Mouse (Mus musculus) MEL (cell line): Measurements from ENCODE around the gene Iqcd. TPM values are rescaled to one million over a fixed set of nuclear protein-coding genes. Genes with fewer than 3 reads are reported as not detected.

Experiments used
- DNase-seq: peaks from one replicate; pipeline ENCODE4 v3.0.0; 2011; ENCODE audit warnings: low read depth, low spot score
- H3K27ac ChIP-seq: 2 replicates; pipeline ENCODE4 v1.5.1; 2012; ENCODE audit warnings: low read depth, mild to moderate bottlenecking, control low read depth, low read length, moderate library complexity; ENCODE audit not compliant: control insufficient read depth
- H3K27me3 ChIP-seq, 2 experiments: fragments of 150-350 bp in 1 of 2; sonication (generic) in 1 of 2; 2 replicates each; pipeline ENCODE4 v1.6.1; 2012; ENCODE audit warnings: low read length in 2 of 2, mild to moderate bottlenecking in 2 of 2, improper control_type of control experiment in 1 of 2, moderate library complexity in 1 of 2; ENCODE audit not compliant: insufficient read depth in 2 of 2, control insufficient read depth in 1 of 2
- H3K36me3 ChIP-seq, 2 experiments: 2 replicates each; pipeline ENCODE4 v1.6.1; 2012 to 2014; ENCODE audit warnings: low read length in 2 of 2, improper control_type of control experiment in 1 of 2, inconsistent platforms in 1 of 2, mild to moderate bottlenecking in 1 of 2; ENCODE audit not compliant: insufficient read depth in 2 of 2, control insufficient read depth in 1 of 2
- H3K4me1 ChIP-seq, 2 experiments: fragments of 150-350 bp in 1 of 2; sonication (generic) in 1 of 2; 2 replicates each; pipeline ENCODE4 v1.6.1; 2012; ENCODE audit warnings: low read length in 2 of 2, improper control_type of control experiment in 1 of 2, mild to moderate bottlenecking in 1 of 2; ENCODE audit not compliant: insufficient read depth in 2 of 2, control insufficient read depth in 1 of 2
- H3K4me3 ChIP-seq, 2 experiments: fragments of 150-350 bp in 1 of 2; sonication (generic) in 1 of 2; 2 replicates each; pipeline ENCODE4 v1.5.1; 2012; ENCODE audit warnings: low read depth in 2 of 2, low read length in 2 of 2, mild to moderate bottlenecking in 2 of 2, moderate library complexity in 2 of 2, control low read depth in 1 of 2, improper control_type of control experiment in 1 of 2; ENCODE audit not compliant: control insufficient read depth in 1 of 2, insufficient read depth in 1 of 2
- H3K79me2 ChIP-seq: 2 replicates; pipeline ENCODE4 v1.6.1; 2012; ENCODE audit warnings: mild to moderate bottlenecking, low read length, moderate library complexity; ENCODE audit not compliant: control insufficient read depth, poor library complexity, insufficient read depth
- H3K9ac ChIP-seq: 2 replicates; pipeline ENCODE4 v1.6.1; 2012; ENCODE audit warnings: low read depth, mild to moderate bottlenecking, control low read depth, low read length, moderate library complexity; ENCODE audit not compliant: control insufficient read depth, poor library complexity, severe bottlenecking
- H3K9me3 ChIP-seq: fragments of 150-350 bp; sonication (generic); replicated peaks from 2 replicates; pipeline ENCODE4 v1.6.1; 2012; ENCODE audit warnings: mild to moderate bottlenecking, low read length, improper control_type of control experiment, moderate library complexity; ENCODE audit not compliant: insufficient read depth
- BHLHE40 ChIP-seq: IDR thresholded peaks from 2 replicates; pipeline ENCODE4 v1.6.1; 2012; ENCODE audit warnings: low read depth, mild to moderate bottlenecking, inconsistent platforms, low read length, improper control_type of control experiment, borderline replicate concordance
- CHD1 ChIP-seq: IDR thresholded peaks from 2 replicates; pipeline ENCODE4 v1.6.1; 2012; ENCODE audit warnings: low read depth, mild to moderate bottlenecking, inconsistent platforms, low read length, improper control_type of control experiment
- CHD2 ChIP-seq: IDR thresholded peaks from 2 replicates; pipeline ENCODE4 v1.6.1; 2011; ENCODE audit warnings: low read length, improper control_type of control experiment
- CTCF ChIP-seq, 3 experiments: IDR thresholded peaks in 2 of 3; conservative IDR thresholded peaks in 1 of 3; 2 replicates each; pipeline ENCODE4 v1.5.1; 2011 to 2012; ENCODE audit warnings: low read length in 3 of 3, low read depth in 2 of 3, mild to moderate bottlenecking in 2 of 3, improper control_type of control experiment in 1 of 3, inconsistent platforms in 1 of 3, mixed read lengths in 1 of 3, moderate library complexity in 1 of 3; ENCODE audit not compliant: control insufficient read depth in 1 of 3, insufficient read depth in 1 of 3, poor library complexity in 1 of 3, severe bottlenecking in 1 of 3
- E2F4 ChIP-seq: IDR thresholded peaks from 2 replicates; pipeline ENCODE4 v1.6.1; 2011; ENCODE audit warnings: low read depth, low read length, improper control_type of control experiment, borderline replicate concordance
- ELF1 ChIP-seq: IDR thresholded peaks from 2 replicates; pipeline ENCODE4 v1.6.1; 2014; ENCODE audit warnings: low read depth, mild to moderate bottlenecking, inconsistent platforms, low read length, improper control_type of control experiment, moderate library complexity
- EP300 ChIP-seq, 2 experiments: IDR thresholded peaks; 2 replicates each; pipeline ENCODE4 v1.6.1; 2011; ENCODE audit warnings: improper control_type of control experiment in 2 of 2, low read length in 2 of 2, low read depth in 1 of 2, mild to moderate bottlenecking in 1 of 2
- ETS1 ChIP-seq: IDR thresholded peaks from 2 replicates; pipeline ENCODE4 v1.6.1; 2012; ENCODE audit warnings: low read depth, mild to moderate bottlenecking, inconsistent platforms, low read length, improper control_type of control experiment, moderate library complexity
- GABPA ChIP-seq: IDR thresholded peaks from 2 replicates; pipeline ENCODE4 v1.6.1; 2012; ENCODE audit warnings: low read depth, mild to moderate bottlenecking, inconsistent platforms, low read length, improper control_type of control experiment, moderate library complexity
- GATA1 ChIP-seq: IDR thresholded peaks from 2 replicates; pipeline ENCODE4 v1.6.1; 2011; ENCODE audit warnings: low read depth, low read length, improper control_type of control experiment
- HCFC1 ChIP-seq: IDR thresholded peaks from 2 replicates; pipeline ENCODE4 v1.6.1; 2012; ENCODE audit warnings: low read depth, mild to moderate bottlenecking, inconsistent platforms, low read length, improper control_type of control experiment, moderate library complexity
- JUND ChIP-seq: IDR thresholded peaks from 2 replicates; pipeline ENCODE4 v1.6.1; 2011; ENCODE audit warnings: low read depth, mild to moderate bottlenecking, improper control_type of control experiment, low read length
- MAFK ChIP-seq: IDR thresholded peaks from 2 replicates; pipeline ENCODE4 v1.6.1; 2011; ENCODE audit warnings: low read depth, mild to moderate bottlenecking, low read length, improper control_type of control experiment, borderline replicate concordance
- MAX ChIP-seq: IDR thresholded peaks from 2 replicates; pipeline ENCODE4 v1.6.1; 2011; ENCODE audit warnings: low read length, improper control_type of control experiment
- MAZ ChIP-seq: IDR thresholded peaks from 2 replicates; pipeline ENCODE4 v1.6.1; 2012; ENCODE audit warnings: low read depth, mild to moderate bottlenecking, inconsistent platforms, low read length, improper control_type of control experiment
- MEF2A ChIP-seq: IDR thresholded peaks from 2 replicates; pipeline ENCODE4 v1.6.1; 2014; ENCODE audit warnings: low read depth, mild to moderate bottlenecking, inconsistent platforms, low read length, improper control_type of control experiment; ENCODE audit not compliant: poor library complexity, insufficient replicate concordance, severe bottlenecking; ENCODE audit errors: extremely low read depth
- MXI1 ChIP-seq: IDR thresholded peaks from 2 replicates; pipeline ENCODE4 v1.6.1; 2011; ENCODE audit warnings: mild to moderate bottlenecking, low read depth, low read length, improper control_type of control experiment
- MYB ChIP-seq: IDR thresholded peaks from 2 replicates; pipeline ENCODE4 v1.6.1; 2011; ENCODE audit warnings: mild to moderate bottlenecking, low read depth, low read length, improper control_type of control experiment
- MYC ChIP-seq: IDR thresholded peaks from 2 replicates; pipeline ENCODE4 v1.6.1; 2011; ENCODE audit warnings: low read depth, mild to moderate bottlenecking, low read length, improper control_type of control experiment, moderate library complexity
- NELFE ChIP-seq: IDR thresholded peaks from 2 replicates; pipeline ENCODE4 v1.6.1; 2011; ENCODE audit warnings: low read depth, low read length, improper control_type of control experiment
- NRF1 ChIP-seq: IDR thresholded peaks from 2 replicates; pipeline ENCODE4 v1.6.1; 2014; ENCODE audit warnings: low read depth, mild to moderate bottlenecking, inconsistent platforms, low read length, improper control_type of control experiment, moderate library complexity; ENCODE audit not compliant: poor library complexity, insufficient read depth, severe bottlenecking
- POLR2A ChIP-seq, 2 experiments: IDR thresholded peaks; 2 replicates each; pipeline ENCODE4 v1.6.1; 2011 to 2012; ENCODE audit warnings: low read length in 2 of 2, mild to moderate bottlenecking in 2 of 2, control low read depth in 1 of 2, improper control_type of control experiment in 1 of 2, low read depth in 1 of 2, moderate library complexity in 1 of 2; ENCODE audit not compliant: control insufficient read depth in 1 of 2, insufficient read depth in 1 of 2, poor library complexity in 1 of 2
- POLR2AphosphoS2 ChIP-seq: IDR thresholded peaks from 2 replicates; pipeline ENCODE4 v1.6.1; 2011; ENCODE audit warnings: low read length, improper control_type of control experiment
- POLR2AphosphoS5 ChIP-seq: IDR thresholded peaks from 2 replicates; pipeline ENCODE4 v1.6.1; 2012; ENCODE audit warnings: low read depth, borderline replicate concordance, mild to moderate bottlenecking, inconsistent platforms, low read length, moderate library complexity, mixed read lengths
- RAD21 ChIP-seq: IDR thresholded peaks from 2 replicates; pipeline ENCODE4 v1.6.1; 2011; ENCODE audit warnings: mild to moderate bottlenecking, low read depth, low read length, improper control_type of control experiment
- RCOR1 ChIP-seq: IDR thresholded peaks from 2 replicates; pipeline ENCODE4 v1.6.1; 2012; ENCODE audit warnings: low read depth, mild to moderate bottlenecking, inconsistent platforms, low read length, improper control_type of control experiment
- SIN3A ChIP-seq: IDR thresholded peaks from 2 replicates; pipeline ENCODE4 v1.6.1; 2012; ENCODE audit warnings: low read length, improper control_type of control experiment, inconsistent platforms
- SMC3 ChIP-seq: IDR thresholded peaks from 2 replicates; pipeline ENCODE4 v1.6.1; 2011; ENCODE audit warnings: low read depth, low read length, improper control_type of control experiment
- TBP ChIP-seq: IDR thresholded peaks from 2 replicates; pipeline ENCODE4 v1.8.0; 2011; ENCODE audit warnings: low read depth, low read length, improper control_type of control experiment
- TCF12 ChIP-seq: IDR thresholded peaks from 2 replicates; pipeline ENCODE4 v1.6.1; 2014; ENCODE audit warnings: low read depth, mild to moderate bottlenecking, inconsistent platforms, low read length, improper control_type of control experiment, moderate library complexity
- UBTF ChIP-seq: IDR thresholded peaks from 2 replicates; pipeline ENCODE4 v1.6.1; 2012; ENCODE audit warnings: low read depth, mild to moderate bottlenecking, inconsistent platforms, low read length, improper control_type of control experiment, moderate library complexity, borderline replicate concordance; ENCODE audit not compliant: insufficient read depth
- USF1 ChIP-seq: IDR thresholded peaks from 2 replicates; pipeline ENCODE4 v1.6.1; 2014; ENCODE audit warnings: low read depth, mild to moderate bottlenecking, inconsistent platforms, low read length, improper control_type of control experiment, moderate library complexity
- USF2 ChIP-seq, 2 experiments: IDR thresholded peaks; 2 replicates each; pipeline ENCODE4 v1.6.1; 2011 to 2012; ENCODE audit warnings: improper control_type of control experiment in 2 of 2, low read length in 2 of 2, borderline replicate concordance in 1 of 2, inconsistent platforms in 1 of 2, low read depth in 1 of 2, mild to moderate bottlenecking in 1 of 2; ENCODE audit not compliant: insufficient read depth in 1 of 2
- ZKSCAN1 ChIP-seq: IDR thresholded peaks from 2 replicates; pipeline ENCODE4 v1.6.1; 2012; ENCODE audit warnings: low read depth, mild to moderate bottlenecking, inconsistent platforms, low read length, improper control_type of control experiment, moderate library complexity
- ZMIZ1 ChIP-seq: IDR thresholded peaks from 2 replicates; pipeline ENCODE4 v1.6.1; 2012; ENCODE audit warnings: low read depth, mild to moderate bottlenecking, inconsistent platforms, low read length, improper control_type of control experiment, moderate library complexity
- ZNF384 ChIP-seq: IDR thresholded peaks from 2 replicates; pipeline ENCODE4 v1.6.1; 2012; ENCODE audit warnings: low read depth, mild to moderate bottlenecking, inconsistent platforms, low read length, improper control_type of control experiment
- polyA plus RNA-seq, 2 experiments: library from polyadenylated mRNA; stranded (reverse) in 1 of 2; unstranded in 1 of 2; fragments of >175 nt in 1 of 2; fragments of >200 nt in 1 of 2; gene quantifications; 2 replicates each; pipeline versions ENCODE4 v1.2.1 to v1.2.4; 2012; ENCODE audit warnings: low replicate concordance in 2 of 2, low read depth in 1 of 2; ENCODE audit not compliant: insufficient read length in 2 of 2, insufficient read depth in 1 of 2, missing spikeins in 1 of 2
- total RNA-seq: library from RNA; depleted of rRNA; stranded (reverse); fragments of 300-350 nt; gene quantifications from 2 replicates; pipeline ENCODE4 v1.2.3, GENCODE M21; 2012

The Iqcd gene
- total and polyA plus RNA-seq, 3 experiments, result 1.1 to 2.2 TPM; not detected in 1

DNA sequence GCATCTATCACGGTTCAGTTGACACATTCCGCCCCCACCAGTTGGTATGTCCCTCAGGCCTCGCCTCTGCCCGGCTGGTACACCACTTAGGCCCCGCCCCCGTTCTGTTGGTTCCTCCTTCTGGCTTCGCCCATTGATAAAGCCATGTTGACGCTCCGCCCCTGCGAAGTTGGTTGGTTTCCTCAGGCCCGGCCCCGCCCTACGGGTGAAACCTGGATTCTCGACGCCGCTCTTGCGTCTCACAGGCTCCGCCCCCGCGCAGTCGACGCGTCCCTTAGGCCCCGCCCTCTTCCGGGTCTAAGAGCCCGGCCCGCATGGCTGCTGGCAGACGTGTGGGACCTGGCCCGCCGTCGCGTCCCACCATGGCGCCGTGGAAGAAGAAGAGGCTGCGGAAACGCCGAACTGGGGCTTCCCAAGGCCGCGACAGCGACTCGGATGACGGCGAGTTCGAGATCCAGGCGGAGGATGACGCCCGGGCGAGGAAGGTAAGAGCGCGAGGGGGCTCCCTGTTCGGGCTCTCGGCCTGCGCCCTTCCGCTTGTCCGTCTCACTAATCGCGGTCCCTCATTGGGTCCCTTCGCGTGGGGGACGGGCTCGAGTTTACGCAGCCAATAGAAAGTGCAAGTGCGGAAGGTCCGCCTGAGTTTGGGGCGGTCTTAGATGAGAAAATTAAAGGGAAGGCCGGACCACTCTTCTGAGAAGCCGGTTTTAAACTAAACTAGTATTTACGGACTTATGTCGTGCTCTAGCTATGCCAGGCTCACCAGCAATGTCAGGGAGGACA, 24.2 kb downstream of the Iqcd start:
- Histone ChIP-seq H3K4me3 (peak overlapping the region; percentile 88), H3K4me1 (peaks cover 2 to 9% of the 10 kb centered on the region in 2 experiments; a peak in 2 of 4 replicates), H3K36me3 (no peaks in the 10 kb centered on the region; a peak in 1 of 4 replicates), H3K27ac (peak overlapping the region; percentile 78), H3K9me3 (no peaks in the 10 kb centered on the region), H3K79me2 (peaks cover 29% of the 10 kb centered on the region), H3K9ac (peak overlapping the region; percentile 90), H3K27me3 (no peaks in the 10 kb centered on the region)
- peak; percentile 100 for DNase-seq
- TF ChIP-seq CHD1, result no peak
- TF ChIP-seq ELF1, result peak; percentile 96
- no peak for TF ChIP-seq E2F4
- TF ChIP-seq TCF12, result peak; percentile 51; the same call in 1 of the 2 replicates
- no peak for TF ChIP-seq RAD21
- no peak for TF ChIP-seq ZKSCAN1
- peak; percentile 67 for TF ChIP-seq SIN3A
- TF ChIP-seq ZMIZ1, result peak; percentile 84
- no peak for TF ChIP-seq BHLHE40
- no peak for TF ChIP-seq GABPA
- no peak for TF ChIP-seq RCOR1
- no peak for TF ChIP-seq JUND
- peak; percentile 62 for TF ChIP-seq NRF1
- peak; percentile 18; the same call in 1 of the 2 replicates for TF ChIP-seq TBP
- no peak for TF ChIP-seq GATA1
- TF ChIP-seq USF1, result no peak
- peak; percentile 88 for TF ChIP-seq MXI1
- TF ChIP-seq MAZ, result no peak
- TF ChIP-seq SMC3, result no peak
- TF ChIP-seq CTCF (IDR thresholded peaks at IDR 0.05 in 2 of 3, conservative IDR thresholded peaks at IDR 0.05 in 1 of 3; ENCODE audit: control insufficient read depth in 1 of 3, insufficient read depth in 1 of 3, low read depth in 2 of 3, low read length in 3 of 3, poor library complexity in 1 of 3, severe bottlenecking in 1 of 3), result no peak
- TF ChIP-seq NELFE, result peak; percentile 95
- no peak for TF ChIP-seq UBTF
- TF ChIP-seq MAFK, result no peak
- no peak for TF ChIP-seq ZNF384
- TF ChIP-seq EP300 (IDR thresholded peaks at IDR 0.05; ENCODE audit: low read depth in 1 of 2, low read length in 2 of 2), result no peak; a peak in 1 of 4 replicates
- TF ChIP-seq ETS1, result no peak
- TF ChIP-seq MYB, result no peak
- peak; percentile 79 for TF ChIP-seq HCFC1
- peak; percentile 82 for TF ChIP-seq MAX
- no peak for TF ChIP-seq POLR2AphosphoS5
- TF ChIP-seq MYC, result peak; percentile 90
- peak; percentile 88 to 99 for TF ChIP-seq POLR2A (IDR thresholded peaks at IDR 0.05; ENCODE audit: control insufficient read depth in 1 of 2, insufficient read depth in 1 of 2, low read depth in 1 of 2, low read length in 2 of 2, poor library complexity in 1 of 2)
- TF ChIP-seq MEF2A, result no peak
- peak; percentile 92 for TF ChIP-seq POLR2AphosphoS2
- no peak for TF ChIP-seq CHD2
- no peak for TF ChIP-seq USF2 (IDR thresholded peaks at IDR 0.05; ENCODE audit: borderline replicate concordance in 1 of 2, insufficient read depth in 1 of 2, low read depth in 1 of 2, low read length in 2 of 2)
